Mouse (Mus musculus): ENCODE results near the gene Olfr341.

Gene Olfr341

DNA sequence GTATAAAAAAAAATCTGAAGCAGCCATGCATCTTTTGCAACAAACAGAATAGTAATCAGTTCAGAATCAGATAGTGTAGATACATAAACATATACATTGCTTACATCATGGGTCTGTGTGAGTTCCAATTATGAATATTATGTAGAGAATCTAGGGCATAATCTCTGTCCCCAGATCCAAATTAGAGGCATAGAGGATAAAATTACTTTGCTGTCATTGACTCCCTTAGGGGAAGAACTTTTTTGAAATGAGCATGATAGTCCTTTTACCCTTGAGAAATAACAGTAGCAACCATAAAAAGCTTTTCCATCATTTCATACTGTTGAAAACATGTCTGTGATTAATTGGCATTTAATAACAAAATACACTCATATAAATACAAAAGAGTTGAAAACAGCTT, at the start of gene Olfr341:
Gene Olfr341, minus strand, starts transcription at position 101 of the 400 bp plus-strand sequence.
- no peak for DNase-seq (ENCODE audit: low read depth in 2 of 2, low spot score in 2 of 2)

- DNase-seq (ENCODE audit: low read depth in 2 of 2, low spot score in 2 of 2), result no peak
Measured at GRCm38 (mm10) chr2:36524698-36525097, 42.4 kb upstream of the Olfr341 start, which contains the start of gene Olfr342. Gene Olfr342 (plus strand): TSS chr2:36524998.

DNA sequence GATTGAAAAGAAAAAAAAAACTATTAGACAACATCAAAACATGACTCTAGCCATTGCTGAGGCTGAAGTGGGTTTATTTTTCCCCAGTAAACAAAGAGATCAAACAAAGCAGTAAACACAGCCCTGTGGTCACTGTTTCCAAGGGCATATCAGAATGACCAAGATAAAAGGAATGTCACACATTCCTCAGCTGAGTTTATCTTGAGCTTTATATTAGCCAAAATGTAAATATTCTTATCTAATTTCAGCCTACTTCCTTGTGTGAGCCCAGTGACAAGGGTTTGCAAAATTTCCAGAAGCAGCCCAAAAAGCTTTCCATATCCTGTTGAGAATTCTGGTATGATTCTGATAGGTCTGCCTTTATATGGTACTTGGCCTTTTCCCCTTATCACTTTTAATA, 8.6 kb downstream of the Olfr341 start:
- DNase-seq (ENCODE audit: low read depth in 2 of 2, low spot score in 2 of 2), result no peak

GRCm38 (mm10) chr2:36452287-36452686, 30.0 kb downstream of the Olfr341 start, which contains the start of gene Olfr340:
Gene Olfr340 (plus strand): TSS chr2:36452587.
- DNase-seq (ENCODE audit: low read depth in 2 of 2, low spot score in 2 of 2), result no peak
